29 mouse cellular contexts compared by ENCODE assay signal in the genomic region with DNA sequence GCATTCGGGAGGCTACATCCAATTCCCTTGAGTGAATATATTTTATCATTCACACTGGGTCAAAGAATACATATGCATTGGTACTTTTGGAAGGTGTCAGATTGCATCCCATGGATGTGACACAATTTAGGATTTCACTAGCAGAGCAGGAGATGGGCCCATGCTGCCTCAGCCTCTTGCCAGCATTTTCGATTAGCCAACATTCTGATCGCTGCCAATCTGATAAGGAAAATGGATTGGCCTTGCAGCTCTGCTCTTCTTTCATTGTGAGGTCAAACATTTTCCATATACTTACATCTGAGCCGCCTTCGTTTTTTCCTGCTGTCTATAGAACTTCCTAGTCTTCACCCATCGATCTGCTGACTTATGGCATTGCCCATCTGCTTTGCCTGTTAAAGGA. TPM values are rescaled to one million over a fixed set of nuclear protein-coding genes. Genes with fewer than 3 reads are reported as not detected.
DNase-seq lines count a peak whose midpoint lies in the region; ATAC-seq and TF ChIP-seq lines count a peak whose summit lies in the region.
"Had no signal": no experiment of that assay in that cellular context is flagged by ENCODE, and none has a peak within 500 bp of the region (broad histone marks: within the 10 kb centered on the region; RNA-seq: fewer than 3 reads in every experiment).

No protein-coding gene starts in this region.

- H3K9me3 ChIP-seq in liver, postnatal 0 days (ENCODE audit: low read length): no peaks in the 10 kb centered on the region
- no peaks in the 10 kb centered on the region for H3K9me3 ChIP-seq in liver, embryonic 12.5 days (replicated peaks)
- H3K9me3 ChIP-seq: embryonic facial prominence, embryonic 13.5 days; forebrain, embryonic 10.5 days; heart, embryonic 12.5 days; limb, embryonic 10.5 days; limb, embryonic 15.5 days; midbrain, embryonic 10.5 days; neural tube, embryonic 12.5 days had no signal

- H3K36me3 ChIP-seq in liver, postnatal 0 days (replicated peaks; ENCODE audit: insufficient read depth, low read length): no peaks in the 10 kb centered on the region
- H3K36me3 ChIP-seq in liver, embryonic 12.5 days: no peaks in the 10 kb centered on the region
- H3K36me3 ChIP-seq: embryonic facial prominence, embryonic 13.5 days; forebrain, embryonic 10.5 days; heart, embryonic 12.5 days; limb, embryonic 10.5 days; limb, embryonic 15.5 days; midbrain, embryonic 10.5 days; neural tube, embryonic 12.5 days had no signal

- DNase-seq in adrenal gland, postnatal 10 days: peak; percentile 64
- DNase-seq in adrenal gland, postnatal 25 days: no peak
- DNase-seq in liver, postnatal 0 days: no peak
- peak; percentile 45 for DNase-seq in MN1 (ENCODE audit: low spot score)
- peak; percentile 37 to 58 for DNase-seq in adrenal gland, postnatal 36 days
- no peak for DNase-seq in frontal cortex, adult 2 months (ENCODE audit: extremely low spot score in 1 of 2, low spot score in 1 of 2)
- DNase-seq: cerebellum, adult 11-12 months; cerebellum, adult 9-11 months; gastrocnemius, postnatal 25 days; heart, adult 2 months; kidney, adult 9 months; kidney, postnatal 10 days; layer of hippocampus, adult 9-11 months; lung, postnatal 10 days had no signal

- TF ChIP-seq CTCF in liver, postnatal 0 days (IDR thresholded peaks at IDR 0.05; ENCODE audit: low read depth): no peak

- H3K4me3 ChIP-seq in liver, postnatal 0 days (ENCODE audit: low read depth, low read length): no peak overlapping the region
- no peak overlapping the region for H3K4me3 ChIP-seq in liver, embryonic 12.5 days
- H3K4me3 ChIP-seq: embryonic facial prominence, embryonic 13.5 days; forebrain, embryonic 10.5 days; heart, adult 2 months; heart, embryonic 12.5 days; limb, embryonic 10.5 days; limb, embryonic 15.5 days; midbrain, embryonic 10.5 days; neural tube, embryonic 12.5 days had no signal

- no peak overlapping the region for H3K4me2 ChIP-seq in liver, postnatal 0 days (ENCODE audit: low read depth, low read length)
- H3K4me2 ChIP-seq in liver, embryonic 12.5 days: no peak overlapping the region
- H3K4me2 ChIP-seq: embryonic facial prominence, embryonic 13.5 days; heart, embryonic 12.5 days; hindbrain, embryonic 14.5 days; limb, embryonic 15.5 days; neural tube, embryonic 12.5 days had no signal

- no peak overlapping the region for H3K9ac ChIP-seq in liver, postnatal 0 days (replicated peaks)
- no peak overlapping the region for H3K9ac ChIP-seq in liver, embryonic 12.5 days
- H3K9ac ChIP-seq: embryonic facial prominence, embryonic 13.5 days; heart, embryonic 12.5 days; hindbrain, embryonic 14.5 days; limb, embryonic 15.5 days; neural tube, embryonic 12.5 days had no signal

- peak; percentile 40 for ATAC-seq in liver, postnatal 0 days
- no peak for ATAC-seq in liver, embryonic 12.5 days
- ATAC-seq: activated CD4-positive, CD25-positive, alpha-beta regulatory T cell, adult 4 months; forebrain, embryonic 16.5 days; intestine, postnatal 0 days; midbrain, embryonic 16.5 days had no signal

- no peaks in the 10 kb centered on the region for H3K27me3 ChIP-seq in liver, postnatal 0 days (ENCODE audit: insufficient read depth, low read length)
- H3K27me3 ChIP-seq in liver, embryonic 12.5 days (replicated peaks): no peaks in the 10 kb centered on the region
- H3K27me3 ChIP-seq: embryonic facial prominence, embryonic 13.5 days; limb, embryonic 15.5 days; neural tube, embryonic 12.5 days had no signal

- WGBS in liver, postnatal 0 days (ENCODE audit: insufficient replicate concordance): 67% methylated on average over 6 of the region's 6 CpGs
- 66% methylated on average over 6 of the region's 6 CpGs for WGBS in liver, embryonic 12.5 days (ENCODE audit: insufficient replicate concordance)

- H3K4me1 ChIP-seq in liver, postnatal 0 days (ENCODE audit: insufficient read depth): peaks cover 3% of the 10 kb centered on the region; the same call in 1 of the 2 replicates
- no peaks in the 10 kb centered on the region for H3K4me1 ChIP-seq in liver, embryonic 12.5 days

- TF ChIP-seq EP300 in liver, postnatal 0 days (IDR thresholded peaks at IDR 0.05; ENCODE audit: low read depth): no peak

- H3K27ac ChIP-seq in liver, postnatal 0 days (ENCODE audit: low read depth): no peak overlapping the region
- H3K27ac ChIP-seq in liver, embryonic 12.5 days: no peak overlapping the region
- H3K27ac ChIP-seq: embryonic facial prominence, embryonic 13.5 days; forebrain, embryonic 10.5 days; hindbrain, embryonic 14.5 days; limb, embryonic 10.5 days; limb, embryonic 15.5 days; midbrain, embryonic 10.5 days; neural tube, embryonic 12.5 days had no signal

RNA-seq across cellular contexts. Expression of a gene that starts 31.2 kb away (rescaled TPM):
- 100 to 1,000 TPM; 109 to 154 TPM for total RNA-seq in adrenal gland, postnatal 10 days (2021)
- total RNA-seq in adrenal gland, postnatal 25 days (2021): 36.1 and 38.6 TPM in 2 replicates
- 0.28 and 0.50 TPM in 2 replicates for polyA plus RNA-seq in liver, postnatal 0 days (2015; fragmentation: Nextera tagmentation; extraction: Ambion mirVana)
- polyA plus RNA-seq in liver, embryonic 12.5 days (2016; fragmentation: Nextera tagmentation; extraction: Ambion mirVana): 0.14 and 0.33 TPM in 2 replicates
- total RNA-seq in adrenal gland, postnatal 36 days (2021): 10 to 100 TPM; 27.5 to 80.0 TPM
- 9.3 and 13.5 TPM in 2 replicates for polyA plus RNA-seq in frontal cortex, adult 2 months (2012; rRNA removed)
- total RNA-seq: common myeloid progenitor, adult 5-6 weeks; hematopoietic stem cell, adult 5-6 weeks had no signal

Comparison
In these comparisons a context has a peak if more than half of its experiments do, and no peak if none do; other contexts are left out.
1. DNase-seq: peak in adrenal gland, postnatal 10 days (single experiment), MN1 (single experiment) and adrenal gland, postnatal 36 days (2 of 2); none in adrenal gland, postnatal 25 days (single experiment), liver, postnatal 0 days (single experiment) and frontal cortex, adult 2 months (0 of 2).